Mouse (Mus musculus): ENCODE results near the gene Rapgef2. TPM values are rescaled to one million over a fixed set of nuclear protein-coding genes. Genes with fewer than 3 reads are reported as not detected.
"Not testable (repeated sequence)": the region's sequence is repeated elsewhere in the genome, so short reads cannot be mapped to it uniquely, and the experiment has no call there.

Rapgef2 gene
- total RNA-seq, 2 experiments from 2014 or later = 34.9 to 35.6 TPM

DNA sequence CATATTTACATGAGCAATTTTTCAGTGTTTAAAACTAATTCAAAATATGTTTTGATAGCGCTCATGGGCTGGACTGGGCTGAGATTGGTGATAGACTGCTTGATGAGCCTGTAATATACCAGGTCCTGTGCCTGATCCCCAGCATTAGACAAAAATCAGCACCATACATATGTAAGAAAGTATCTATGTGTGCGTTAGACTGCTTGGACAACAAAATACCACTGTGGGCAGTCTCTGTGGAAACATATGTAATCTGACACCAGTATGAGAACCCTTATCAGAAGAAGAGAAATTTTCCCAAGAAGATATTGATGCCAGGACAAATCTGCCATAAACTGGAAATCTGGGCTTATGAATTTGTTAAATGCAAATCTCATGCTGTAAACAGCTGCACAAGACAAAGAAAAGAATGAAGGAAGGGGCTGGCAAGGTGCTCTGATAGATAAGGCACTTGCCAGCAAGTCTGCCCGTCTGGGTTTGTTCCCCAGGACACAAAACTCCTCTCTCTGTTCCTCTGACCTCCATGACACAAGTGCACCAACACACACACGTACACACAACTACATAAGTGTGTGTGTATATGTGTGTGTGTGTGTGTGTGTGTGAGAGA, 47.8 kb downstream of the Rapgef2 start:
- intact Hi-C loops (cut with DNase I) = no loop called here
- DNase-seq = no peak

DNA sequence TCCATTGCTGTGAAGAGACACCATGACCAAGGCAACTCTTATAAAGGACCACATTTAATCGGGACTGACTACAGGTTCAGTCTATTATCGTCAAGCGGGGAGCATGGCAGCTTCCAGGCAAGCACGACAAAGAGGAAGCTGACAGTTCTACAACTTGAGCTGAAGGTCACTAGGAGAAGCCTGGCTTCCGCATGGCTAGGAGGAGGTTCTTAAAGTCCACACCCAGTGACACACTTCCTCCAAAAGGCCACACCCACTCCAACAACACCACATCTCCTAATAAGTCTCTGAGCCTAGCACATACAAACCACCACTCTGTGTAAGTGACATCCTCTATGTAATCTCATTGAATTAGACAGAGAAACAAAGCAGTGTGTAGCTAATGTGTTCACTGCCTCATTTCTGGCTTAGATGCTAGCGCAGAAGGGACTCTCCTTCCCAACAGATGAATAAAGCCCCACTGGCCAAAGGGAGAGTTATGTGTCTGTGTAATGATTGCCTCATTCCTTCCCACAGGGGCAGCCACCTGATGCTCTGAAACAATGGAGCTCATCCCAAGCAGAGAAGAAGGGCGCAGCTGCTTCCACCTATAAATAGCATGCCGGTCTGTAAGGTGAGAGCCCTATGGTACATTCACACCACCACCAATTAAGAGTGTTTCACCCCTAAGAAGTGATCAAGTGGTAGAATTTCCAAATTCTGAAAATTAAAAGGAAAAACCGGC, 48.5 kb downstream of the Rapgef2 start:
- no peak for DNase-seq

DNA sequence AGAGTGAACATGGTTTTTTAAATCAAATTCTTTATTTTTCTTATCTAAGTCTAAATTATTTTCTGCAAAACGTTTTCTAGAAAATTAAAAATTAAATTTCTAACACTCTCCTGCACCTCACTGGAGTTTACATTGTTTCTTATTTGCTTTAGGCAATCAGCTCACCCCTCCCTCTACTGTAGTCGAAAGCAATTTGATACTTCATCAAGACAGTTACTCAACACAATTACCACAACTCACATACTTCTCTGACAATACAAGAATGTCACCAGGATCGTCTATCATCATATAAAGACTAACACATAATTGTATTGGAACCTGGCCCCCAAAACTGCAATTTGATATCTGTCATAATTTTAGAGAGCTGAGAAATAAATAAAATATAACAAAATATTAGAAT, 51.8 kb downstream of the Rapgef2 start:
- intact Hi-C loops (cut with DNase I) = no loop called here
- DNase-seq = no peak

More for the DNA sequence above, 48.5 kb downstream of the Rapgef2 start:
- intact Hi-C loops (cut with DNase I) = no loop called here

DNA sequence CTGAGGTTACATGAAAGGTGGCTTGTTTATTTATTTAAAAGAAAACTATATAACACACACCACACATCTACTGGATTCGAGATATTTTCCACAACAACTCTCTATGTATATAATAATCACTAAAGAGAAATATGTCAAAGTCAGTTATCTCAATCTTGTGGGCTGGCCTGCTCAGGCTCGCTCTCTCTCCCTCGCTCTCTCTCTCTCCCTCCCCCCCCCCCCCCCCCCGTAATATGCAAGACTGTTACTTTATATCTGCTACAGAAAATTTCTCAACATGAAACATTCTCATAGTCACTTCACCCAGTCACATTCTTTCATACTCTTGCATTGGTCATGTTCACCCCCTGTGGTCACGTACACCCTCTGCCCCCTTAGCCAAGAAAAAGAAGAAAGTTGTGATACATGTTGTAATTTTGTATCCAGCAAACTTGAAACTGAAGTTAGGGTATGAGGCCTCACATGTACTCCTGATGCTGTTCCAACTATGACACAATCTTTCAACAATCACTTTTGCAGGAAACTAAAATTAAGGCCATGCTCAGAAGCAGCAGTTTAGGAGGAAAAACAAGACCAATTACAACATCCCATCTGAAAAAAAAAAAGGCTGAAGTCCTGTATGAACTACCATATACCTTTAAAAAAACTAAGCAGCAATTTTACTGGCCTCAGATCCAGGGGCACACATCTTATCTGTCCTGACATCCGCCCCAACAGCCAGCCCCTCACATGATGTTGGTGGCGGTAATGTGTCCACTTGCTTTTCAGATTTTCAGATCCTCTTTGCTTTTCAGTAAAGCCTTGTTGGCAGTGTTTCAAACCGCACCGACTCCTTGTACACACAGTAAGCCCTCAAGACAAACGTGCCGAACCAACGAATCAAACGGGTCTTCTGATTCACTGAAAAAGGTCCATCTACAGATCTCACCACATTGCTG, 52.6 kb downstream of the Rapgef2 start:
- DNase-seq = peak; percentile 47 to 56
- intact Hi-C loops (cut with DNase I) = no loop called here

DNA sequence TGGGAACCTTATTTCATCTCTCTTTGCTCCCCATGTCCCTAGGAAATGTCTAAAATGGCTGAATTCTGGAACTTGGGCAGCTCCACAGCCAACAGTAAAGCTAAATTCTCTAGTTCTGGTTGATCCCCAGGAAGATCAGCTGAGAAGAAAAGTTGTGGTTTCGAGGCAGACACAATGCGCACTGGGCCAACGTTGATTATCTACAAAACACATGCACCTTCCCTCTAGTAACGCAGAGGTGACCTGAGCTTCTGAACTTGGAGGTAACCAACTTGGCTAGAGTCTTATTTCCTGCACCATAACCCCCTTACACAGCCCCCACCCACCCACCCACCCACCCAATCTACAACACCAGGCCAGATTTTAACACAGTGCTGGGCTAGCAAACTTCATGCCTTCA, 55.6 kb downstream of the Rapgef2 start:
- no peak for DNase-seq
- intact Hi-C loops (cut with DNase I) = no loop called here

DNA sequence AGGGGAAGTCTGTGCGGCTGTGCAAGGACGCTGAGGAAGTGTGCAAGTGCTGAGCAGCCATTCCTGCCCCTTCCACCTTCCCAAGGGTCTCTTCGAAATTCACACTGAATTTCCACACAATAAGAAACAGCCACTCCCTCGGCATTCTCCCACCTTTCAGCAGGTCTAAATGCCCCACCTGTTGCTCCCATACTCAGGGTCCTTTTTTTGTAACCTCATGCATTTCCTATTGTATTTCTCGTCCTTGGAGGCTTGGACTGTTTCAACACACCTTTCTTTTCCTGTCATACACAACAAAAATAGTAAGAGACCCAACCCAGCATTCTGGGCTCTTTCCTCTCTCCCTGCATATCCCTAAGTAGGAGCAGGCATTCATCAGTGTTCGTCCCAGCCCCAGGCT, 56.8 kb downstream of the Rapgef2 start:
- intact Hi-C loops (cut with DNase I) = loop anchor here (10.0 kb wide), 1 partner anchor 135 kb away; no protein-coding TSS in a partner anchor
- DNase-seq = no peak

DNA sequence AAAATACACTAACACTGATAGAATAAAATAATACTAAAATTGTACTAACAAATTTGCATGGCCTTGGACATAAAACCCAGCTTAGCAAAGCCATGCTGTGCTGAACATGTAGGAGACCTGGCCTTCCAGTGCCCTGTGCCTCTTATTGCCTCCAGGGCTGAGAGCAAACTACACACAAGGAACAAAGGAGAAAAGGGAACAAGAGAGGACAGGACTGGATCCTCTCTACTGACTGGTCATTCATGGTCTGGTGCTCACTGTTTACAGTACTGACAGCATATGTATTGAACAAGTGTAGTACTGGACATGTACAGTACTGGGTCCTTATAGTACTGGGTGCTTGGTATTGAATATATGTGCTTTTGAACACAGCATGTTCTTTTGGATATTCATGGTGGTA, 58.0 kb downstream of the Rapgef2 start:
- no peak for DNase-seq
- intact Hi-C loops (cut with DNase I) = loop anchor here (10.0 kb wide), 1 partner anchor 136 kb away; no protein-coding TSS in a partner anchor

DNA sequence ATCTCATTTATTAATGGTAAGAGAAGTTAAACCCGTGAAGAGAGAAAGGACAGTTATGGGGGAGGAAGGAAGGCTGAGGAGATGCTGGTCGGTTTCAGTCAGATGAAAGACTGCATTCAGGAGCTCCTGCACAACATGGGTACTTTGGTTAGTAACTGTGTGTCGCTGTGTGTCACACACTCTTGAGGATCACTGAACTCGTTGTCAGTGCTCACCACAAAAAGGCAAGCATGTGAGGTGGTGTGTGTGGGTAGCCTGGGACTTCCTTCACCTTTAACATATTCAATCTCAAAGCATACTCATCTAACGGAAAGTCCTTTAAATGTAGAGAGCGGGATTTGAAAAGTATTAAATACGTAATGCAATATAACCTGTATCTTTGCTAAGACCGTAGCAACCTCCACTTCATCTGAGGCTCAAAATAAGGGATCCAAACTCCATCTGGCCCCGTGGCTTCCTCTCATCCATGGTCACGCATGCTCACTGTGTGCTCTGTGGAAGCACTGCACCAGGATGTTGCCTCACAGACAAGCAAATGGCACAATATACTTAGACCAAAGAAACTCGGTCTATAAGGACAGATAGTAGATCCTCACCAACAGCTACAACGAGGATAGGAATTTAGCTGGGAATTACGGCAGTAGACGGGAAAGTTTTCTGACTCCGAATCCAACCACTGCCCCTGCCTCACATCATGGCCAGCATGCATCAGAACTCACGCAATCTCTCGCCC, 58.8 kb downstream of the Rapgef2 start:
- intact Hi-C loops (cut with DNase I) = loop anchor here (10.0 kb wide), 1 partner anchor 137 kb away; no protein-coding TSS in a partner anchor
- DNase-seq = no peak

DNA sequence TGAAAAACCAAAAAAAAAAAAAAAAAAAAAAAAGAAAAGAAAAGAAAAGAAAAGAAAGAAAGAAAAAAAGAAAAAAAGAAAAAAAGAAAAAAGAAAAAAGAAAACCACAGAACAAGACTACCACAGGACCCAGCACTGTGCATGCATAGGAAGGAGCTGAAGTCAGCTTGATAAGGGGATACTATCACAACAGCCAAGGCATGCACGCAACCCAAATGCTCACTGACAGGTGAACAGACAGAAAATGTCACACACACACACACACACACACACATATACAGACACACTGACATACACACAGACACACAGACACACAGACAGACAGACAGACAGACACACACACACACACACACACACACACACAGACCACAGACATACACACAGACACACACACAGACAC, 59.5 kb downstream of the Rapgef2 start:
- not testable (repeated sequence) for DNase-seq
- intact Hi-C loops (cut with DNase I) = loop anchor here (10.0 kb wide), 1 partner anchor 138 kb away; no protein-coding TSS in a partner anchor

DNA sequence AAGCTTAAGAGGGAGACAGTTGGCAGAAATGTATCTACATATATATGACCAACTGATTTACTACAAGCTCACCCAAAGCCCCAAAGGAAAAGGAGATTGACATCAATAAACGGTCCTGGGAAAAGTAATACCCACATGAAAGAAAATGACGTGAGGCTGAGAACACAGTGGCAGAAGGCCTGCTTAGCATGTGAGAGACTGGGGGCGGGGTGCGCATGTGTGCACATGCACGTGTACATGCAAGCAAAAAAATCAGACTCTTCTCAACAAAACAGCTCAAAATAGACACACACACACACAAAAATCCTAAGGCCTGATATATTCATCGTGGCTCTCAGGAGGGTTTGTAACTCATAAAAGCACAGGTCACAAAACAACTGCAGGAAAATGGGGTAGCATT, 60.4 kb downstream of the Rapgef2 start:
- intact Hi-C loops (cut with DNase I) = loop anchor here (10.0 kb wide), 1 partner anchor 139 kb away; no protein-coding TSS in a partner anchor
- no peak for DNase-seq

DNA sequence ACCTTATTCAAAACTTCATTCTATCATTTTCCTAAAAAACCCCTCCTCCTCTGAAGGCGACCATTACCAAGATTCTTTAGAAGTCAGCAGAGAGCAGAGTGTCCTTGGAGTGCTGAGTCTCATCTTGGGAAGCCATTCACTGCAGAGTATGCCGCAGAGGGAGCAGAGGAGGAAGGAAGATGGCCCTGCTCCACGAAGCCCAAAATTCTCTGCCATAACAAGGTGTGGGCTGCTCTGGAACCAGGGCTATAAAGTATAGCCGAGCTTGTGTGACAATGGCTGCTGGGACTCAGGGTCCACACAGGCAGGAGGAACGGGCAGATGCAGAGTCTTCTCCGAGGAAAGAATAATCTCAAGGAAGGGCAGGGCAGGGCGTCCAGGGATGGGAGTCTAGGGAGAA, 62.0 kb downstream of the Rapgef2 start:
- intact Hi-C loops (cut with DNase I) = loop anchor here (5.0 to 10.0 kb wide), 4 partner anchors 140 to 363 kb away; no protein-coding TSS in a partner anchor
- no peak for DNase-seq

DNA sequence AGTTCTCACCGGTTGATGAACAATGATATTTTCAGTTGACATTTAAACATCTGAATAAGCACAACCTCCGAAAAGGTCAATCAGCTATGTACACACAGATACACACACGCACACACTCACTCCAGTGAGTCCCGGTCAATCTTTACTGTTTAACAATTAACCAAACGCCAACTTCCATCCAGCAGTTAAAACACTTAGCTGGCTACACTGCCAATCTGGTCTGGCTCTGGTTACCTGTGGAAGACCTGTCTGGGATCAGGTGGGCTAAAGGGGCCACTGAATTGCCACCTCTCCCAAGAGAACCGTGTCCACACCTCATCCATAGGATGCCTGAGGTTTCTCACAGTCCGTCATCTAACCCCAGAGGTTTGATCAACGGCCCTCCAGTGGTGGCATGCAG, 63.0 kb downstream of the Rapgef2 start:
- no peak for DNase-seq
- intact Hi-C loops (cut with DNase I) = loop anchor here (5.0 to 10.0 kb wide), 4 partner anchors 142 to 364 kb away; no protein-coding TSS in a partner anchor

DNA sequence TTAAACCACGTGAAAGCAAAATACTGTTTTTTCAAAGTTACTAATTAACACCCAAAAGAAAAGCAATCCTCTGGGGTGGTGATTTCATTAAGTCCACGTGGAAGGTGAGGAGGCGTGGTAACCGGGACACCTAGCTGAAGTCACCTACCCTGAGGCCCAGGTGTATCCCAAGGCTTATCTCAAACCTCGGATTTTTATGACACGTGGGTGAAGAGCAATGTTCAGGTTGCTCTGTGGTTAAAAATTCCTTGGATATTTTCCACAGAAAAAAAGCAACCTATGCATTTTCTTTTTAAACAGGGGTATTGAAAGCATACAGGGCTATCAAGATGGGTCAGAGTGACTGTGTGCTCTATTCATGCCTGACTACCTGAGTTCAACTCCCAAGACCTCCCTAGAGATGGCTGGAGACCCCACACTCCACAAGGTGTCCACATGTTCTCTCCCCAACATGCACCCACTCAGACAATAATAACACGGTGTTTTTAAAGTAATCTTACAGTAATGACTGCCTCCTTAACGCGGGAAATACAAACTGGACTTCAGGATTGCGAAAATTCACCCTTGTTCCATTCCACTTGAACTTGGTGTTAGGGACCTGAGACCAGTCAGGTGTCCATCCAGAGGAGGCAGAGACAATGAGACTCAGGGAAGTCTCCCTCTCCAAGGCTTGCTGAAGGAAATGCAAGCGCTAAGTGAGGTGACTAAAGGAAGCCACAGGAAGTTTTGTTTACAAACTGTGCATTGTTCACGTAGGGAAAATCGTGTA, 63.9 kb downstream of the Rapgef2 start:
- intact Hi-C loops (cut with DNase I) = loop anchor here (1.0 to 10.0 kb wide), 5 partner anchors 64 to 365 kb away; partner anchors contain the start of gene Rapgef2
- no peak for DNase-seq

DNA sequence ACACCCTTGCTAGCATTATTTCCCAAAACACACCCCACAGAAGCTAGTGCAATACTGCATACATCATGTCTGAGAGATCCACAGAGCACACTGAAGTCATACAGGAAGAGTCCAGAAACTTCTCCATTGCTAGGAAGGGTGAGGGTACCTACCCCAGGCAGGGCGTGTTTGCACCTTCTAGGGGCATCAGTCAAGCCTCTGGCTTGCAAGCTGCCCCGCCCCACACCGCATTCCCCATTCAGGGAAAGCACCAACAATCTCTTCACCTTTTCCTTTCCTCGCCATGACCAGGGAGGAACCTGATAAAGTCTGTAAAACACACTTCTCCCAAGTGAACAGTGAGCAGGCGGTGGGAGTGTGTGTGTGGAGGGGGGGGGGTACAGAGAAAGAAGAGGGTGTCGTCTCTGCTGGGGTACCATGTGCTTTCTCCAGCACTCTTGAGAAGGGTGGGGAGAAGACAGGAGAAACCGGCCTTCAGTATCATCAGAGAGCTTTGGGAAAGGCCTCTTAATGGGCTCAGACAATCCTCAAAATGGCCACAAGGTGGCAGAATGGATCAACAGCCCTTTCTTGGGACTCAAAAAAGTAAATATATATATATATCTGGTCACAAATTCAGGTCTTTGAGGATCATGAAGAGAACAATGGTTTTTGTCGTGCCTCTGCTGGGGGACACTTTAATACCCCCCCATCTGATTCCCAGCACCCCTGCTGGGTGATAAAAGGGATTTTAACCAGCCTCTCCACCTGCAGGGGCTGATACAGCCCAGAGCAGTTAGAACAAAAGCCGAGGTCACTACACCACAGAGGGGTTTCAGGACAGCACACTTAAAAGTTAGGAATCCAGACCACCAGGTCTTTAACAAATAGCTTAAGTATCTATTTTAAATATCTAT, 64.8 kb downstream of the Rapgef2 start:
- peak; percentile 65 to 83 for DNase-seq
- intact Hi-C loops (cut with DNase I) = loop anchor here (1.0 to 10.0 kb wide), 6 partner anchors 19 to 366 kb away; partner anchors contain the start of gene Rapgef2

DNA sequence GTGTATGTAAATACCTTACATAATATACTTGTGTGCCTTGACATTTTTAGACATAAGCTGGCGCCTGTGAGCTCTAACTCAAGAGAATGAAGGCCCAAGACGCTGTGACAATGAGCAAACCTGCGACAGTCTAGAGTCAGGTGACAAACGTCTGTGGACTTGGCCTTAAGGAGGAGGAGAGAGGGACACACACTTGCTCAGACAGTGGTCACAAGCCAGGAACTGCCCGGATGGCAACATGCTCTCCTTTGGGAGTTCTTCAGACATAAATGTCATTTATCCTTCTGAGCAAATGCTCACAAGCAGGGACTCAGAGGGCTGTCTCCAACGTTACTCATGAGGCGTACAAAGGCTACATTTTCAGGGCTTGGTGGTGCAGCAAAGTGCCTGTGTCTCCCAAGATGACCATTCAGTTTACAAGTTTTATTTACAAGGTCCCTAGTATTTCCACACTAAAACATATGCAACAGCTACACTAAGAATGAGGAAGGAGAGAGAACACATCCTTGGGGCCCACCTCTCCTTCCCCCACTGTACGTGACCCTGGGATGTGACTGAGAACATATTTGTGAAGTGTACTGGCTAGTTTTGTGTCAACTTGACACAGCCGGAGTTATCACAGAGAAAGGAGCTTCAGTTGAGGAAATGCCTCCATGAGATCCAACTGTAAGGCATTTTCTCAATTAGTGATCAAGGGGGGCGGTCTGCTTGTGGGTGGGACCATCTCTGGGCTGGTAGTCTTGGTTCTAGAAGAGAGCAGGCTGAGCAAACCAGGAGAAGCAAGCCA, 67.0 kb downstream of the Rapgef2 start:
- DNase-seq = no peak
- intact Hi-C loops (cut with DNase I) = no loop called here

DNA sequence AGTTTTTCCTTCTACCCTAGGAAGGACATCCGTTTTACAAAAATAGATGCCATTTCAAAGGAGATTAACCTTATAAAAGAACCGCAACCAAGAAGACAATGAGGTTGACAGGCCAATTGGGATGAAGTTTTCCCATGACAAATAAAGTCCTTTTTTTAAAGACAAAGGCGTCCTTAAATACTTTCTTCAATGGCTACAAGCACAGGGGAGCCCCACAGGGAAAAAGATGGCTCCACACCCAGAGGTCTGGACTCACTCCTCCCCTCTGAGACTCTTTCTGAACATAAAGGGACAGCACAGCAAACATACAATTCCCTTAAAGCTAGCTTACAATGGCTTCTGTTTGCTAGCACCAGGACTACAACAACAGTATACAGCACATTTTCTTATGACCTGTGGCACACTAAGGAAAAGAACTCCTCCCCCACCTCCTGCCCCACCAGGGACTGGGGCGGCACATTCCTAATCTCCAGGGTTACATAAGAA, 67.7 kb downstream of the Rapgef2 start:
- intact Hi-C loops (cut with DNase I) = no loop called here
- no peak for DNase-seq

DNA sequence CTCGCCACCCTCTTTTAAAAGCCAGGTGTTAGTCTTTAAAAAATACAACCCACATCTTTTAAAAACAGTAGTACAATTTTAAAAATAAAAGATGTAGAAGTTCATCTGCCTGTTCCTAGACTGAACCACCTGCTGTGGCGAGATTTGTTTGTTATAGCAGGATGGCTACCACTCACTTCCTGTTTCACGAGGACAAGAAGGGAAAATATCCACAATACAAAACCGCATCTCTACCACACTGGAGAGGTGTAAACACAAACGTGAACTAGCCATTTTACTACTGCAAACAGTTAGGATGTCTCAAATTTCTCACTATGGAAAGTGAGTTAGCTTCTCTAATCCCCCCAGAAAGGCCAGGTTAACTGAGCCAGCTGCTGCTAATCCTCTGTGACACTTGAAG, 76.1 kb downstream of the Rapgef2 start:
- intact Hi-C loops (cut with DNase I) = no loop called here
- DNase-seq = no peak
